Mouse (Mus musculus): ENCODE data around the gene Mob1a. TPM values are rescaled to one million over a fixed set of nuclear protein-coding genes. Genes with fewer than 3 reads are reported as not detected.
A peak's percentile ranks its signal among the peaks of the same experiment; 100 is the strongest.

The Mob1a gene
- polyA plus RNA-seq (2012; rRNA removed), result 39.3 and 41.2 TPM in 2 replicates

GRCm38 (mm10) chr6:83325525-83326393 lies at the start of gene Mob1a, which contains the start of gene Mthfd2:
Gene Mob1a, plus strand, starts transcription at chr6:83326016.
Gene Mthfd2, minus strand, starts transcription at chr6:83325908.
- peak; percentile 52 for DNase-seq (ENCODE audit: low read depth)

DNA sequence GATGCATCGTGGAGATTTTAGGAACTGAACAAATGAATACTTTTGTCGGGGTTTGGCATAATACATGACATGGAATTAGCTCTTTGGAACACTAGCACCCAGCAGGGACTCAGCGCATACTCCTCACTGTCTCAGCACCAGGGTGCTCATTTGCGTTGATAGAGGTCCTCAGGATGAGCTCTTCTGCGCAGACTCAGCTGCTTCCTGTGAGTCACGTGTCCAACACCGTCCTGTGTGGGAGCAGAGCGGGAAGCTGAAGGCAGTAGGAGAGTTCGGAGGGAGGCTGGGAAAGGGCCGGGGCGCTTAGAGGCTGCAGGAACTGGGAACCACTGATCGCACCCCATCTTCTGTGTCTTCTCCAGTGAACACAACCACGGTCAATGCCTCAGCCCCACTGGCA lies 48.7 kb upstream of the Mob1a start:
- no peak for DNase-seq (ENCODE audit: low read depth)

DNA sequence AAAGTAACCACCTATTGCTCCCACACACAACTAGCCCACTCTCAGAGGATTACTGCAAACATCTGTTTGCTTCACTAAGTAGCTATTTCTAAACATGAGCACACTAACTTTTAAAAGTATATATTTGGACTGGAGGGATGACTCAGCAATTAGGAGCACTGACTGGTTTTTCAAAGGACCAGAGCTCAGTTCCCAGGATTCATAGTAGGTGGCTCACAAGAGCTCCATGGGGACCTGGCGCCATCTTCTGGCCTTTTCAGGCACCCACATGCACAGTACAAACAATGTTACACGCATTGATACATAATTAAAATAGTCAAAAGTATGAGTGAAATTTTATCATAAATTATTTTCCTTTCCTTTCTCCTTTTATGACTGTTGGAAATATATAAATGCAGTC lies 46.9 kb upstream of the Mob1a start:
- no peak for DNase-seq (ENCODE audit: low read depth)

GRCm38 (mm10) chr6:83280256-83280955 lies 45.4 kb upstream of the Mob1a start:
- DNase-seq (ENCODE audit: low read depth), result no peak

GRCm38 (mm10) chr6:83300447-83301229 lies 25.2 kb upstream of the Mob1a start:
- DNase-seq (ENCODE audit: low read depth), result no peak

- DNase-seq (ENCODE audit: low read depth), result no peak
Measured at GRCm38 (mm10) chr6:83301294-83301693, 24.5 kb upstream of the Mob1a start.

- peak; percentile 52 for DNase-seq (ENCODE audit: low read depth)
Measured at GRCm38 (mm10) chr6:83302264-83302663, 23.6 kb upstream of the Mob1a start.

DNA sequence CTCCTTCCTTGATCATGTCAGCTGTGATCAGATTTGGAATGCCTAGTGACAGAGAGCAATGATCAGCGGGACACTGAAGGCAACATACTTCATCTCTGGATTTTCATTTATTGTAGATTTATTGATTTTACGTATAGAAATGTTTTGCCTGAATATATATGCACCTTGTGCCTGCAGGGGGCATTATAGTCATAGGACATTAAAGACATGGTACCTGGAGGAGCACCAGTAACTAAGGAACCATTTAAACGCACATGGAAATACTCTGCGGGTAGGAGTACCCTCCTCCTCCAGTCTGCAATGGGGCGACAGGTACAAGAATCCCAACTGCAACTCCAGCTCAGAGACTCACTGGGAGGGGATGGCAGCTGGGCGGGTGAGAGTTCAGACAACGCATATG lies 16.8 kb upstream of the Mob1a start:
- no peak for DNase-seq (ENCODE audit: low read depth)

DNA sequence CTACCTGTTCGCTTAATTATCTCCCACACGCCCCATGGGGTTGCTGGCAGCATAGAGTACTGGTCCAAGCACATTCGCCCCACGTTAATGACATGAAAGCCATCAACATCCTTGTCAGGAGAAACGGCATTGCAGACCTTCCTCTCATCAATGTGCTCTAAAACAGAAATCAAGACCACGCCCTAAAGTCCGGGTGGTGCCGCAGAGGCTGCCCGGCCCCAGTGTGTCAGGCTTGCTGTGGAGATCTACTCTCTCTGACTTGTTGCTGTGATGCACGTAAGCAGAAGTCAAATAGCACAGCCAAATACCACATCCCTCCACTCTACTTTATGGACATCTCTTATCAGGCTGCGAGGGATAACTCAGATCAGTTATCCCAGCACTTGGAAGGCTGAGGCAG lies 14.6 kb upstream of the Mob1a start:
- DNase-seq (ENCODE audit: low read depth), result no peak

- no peak for DNase-seq (ENCODE audit: low read depth)
Measured at GRCm38 (mm10) chr6:83312021-83312420, 13.8 kb upstream of the Mob1a start.

DNA sequence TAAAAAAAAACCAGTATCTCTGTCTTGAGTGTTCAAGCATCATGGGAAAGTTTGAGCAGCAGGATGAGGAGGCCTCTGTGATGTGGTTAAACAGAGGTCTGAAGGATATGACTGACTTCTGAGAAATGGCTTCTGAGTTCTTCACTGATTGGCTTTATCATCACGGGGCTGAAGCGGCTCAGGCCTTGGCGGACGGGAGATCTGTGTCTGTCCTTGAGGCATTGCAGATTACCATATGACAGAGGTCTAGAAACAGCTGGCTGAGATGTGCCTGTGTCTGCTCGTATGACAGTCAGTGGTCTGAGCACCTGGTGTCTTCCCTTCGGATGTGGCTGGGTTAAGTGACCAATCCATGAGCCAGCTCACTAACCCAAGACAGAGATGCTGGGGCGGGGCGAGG lies 13.3 kb upstream of the Mob1a start:
- no peak for DNase-seq (ENCODE audit: low read depth)

DNA sequence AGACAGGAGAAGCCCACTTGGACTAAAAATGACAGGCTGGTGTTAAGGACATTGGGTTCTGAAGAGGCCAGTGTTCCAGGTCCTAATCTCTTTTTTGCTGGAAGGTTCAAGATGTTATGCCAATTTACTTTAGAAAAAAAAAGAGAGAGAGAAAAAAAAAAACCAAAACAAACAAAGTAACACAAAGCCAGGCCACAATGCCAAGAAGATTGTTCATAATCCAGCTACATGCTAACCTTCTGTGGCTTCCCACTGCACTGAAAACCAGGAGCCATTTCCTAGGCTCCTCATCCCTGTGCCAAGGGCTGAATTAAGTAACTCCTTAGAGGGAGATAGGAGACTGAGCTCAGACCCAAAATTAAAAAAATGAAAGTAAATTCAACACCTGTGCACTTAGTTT lies 10.5 kb upstream of the Mob1a start:
- DNase-seq (ENCODE audit: low read depth), result no peak

DNA sequence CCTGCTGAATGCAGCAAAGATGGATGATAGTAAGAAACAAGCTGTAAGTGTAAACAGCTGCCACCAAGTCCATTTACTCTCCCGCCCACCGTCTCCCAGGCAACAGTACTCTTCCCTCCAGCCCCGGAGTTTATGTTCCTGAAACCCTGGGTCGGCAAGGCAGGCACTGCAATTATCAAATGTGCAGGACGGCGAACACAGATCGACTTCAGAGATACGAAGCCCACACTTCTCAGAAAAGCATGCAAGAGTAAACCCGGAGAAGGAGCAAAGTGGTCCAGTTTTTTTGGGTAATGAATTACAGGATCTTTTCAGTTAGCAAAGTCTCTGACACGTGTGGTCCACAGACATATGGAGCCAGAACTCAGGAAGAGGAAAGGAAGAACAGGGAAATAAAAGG lies 9.8 kb upstream of the Mob1a start:
- DNase-seq (ENCODE audit: low read depth), result no peak

GRCm38 (mm10) chr6:83317108-83317741 lies 8.6 kb upstream of the Mob1a start:
- no peak for DNase-seq (ENCODE audit: low read depth)

- no peak for DNase-seq (ENCODE audit: low read depth)
Measured at GRCm38 (mm10) chr6:83321927-83322326, 3.9 kb upstream of the Mob1a start.

- peak; percentile 99 for DNase-seq (ENCODE audit: low read depth)
Measured at GRCm38 (mm10) chr6:83322794-83323193, 3.0 kb upstream of the Mob1a start.

DNA sequence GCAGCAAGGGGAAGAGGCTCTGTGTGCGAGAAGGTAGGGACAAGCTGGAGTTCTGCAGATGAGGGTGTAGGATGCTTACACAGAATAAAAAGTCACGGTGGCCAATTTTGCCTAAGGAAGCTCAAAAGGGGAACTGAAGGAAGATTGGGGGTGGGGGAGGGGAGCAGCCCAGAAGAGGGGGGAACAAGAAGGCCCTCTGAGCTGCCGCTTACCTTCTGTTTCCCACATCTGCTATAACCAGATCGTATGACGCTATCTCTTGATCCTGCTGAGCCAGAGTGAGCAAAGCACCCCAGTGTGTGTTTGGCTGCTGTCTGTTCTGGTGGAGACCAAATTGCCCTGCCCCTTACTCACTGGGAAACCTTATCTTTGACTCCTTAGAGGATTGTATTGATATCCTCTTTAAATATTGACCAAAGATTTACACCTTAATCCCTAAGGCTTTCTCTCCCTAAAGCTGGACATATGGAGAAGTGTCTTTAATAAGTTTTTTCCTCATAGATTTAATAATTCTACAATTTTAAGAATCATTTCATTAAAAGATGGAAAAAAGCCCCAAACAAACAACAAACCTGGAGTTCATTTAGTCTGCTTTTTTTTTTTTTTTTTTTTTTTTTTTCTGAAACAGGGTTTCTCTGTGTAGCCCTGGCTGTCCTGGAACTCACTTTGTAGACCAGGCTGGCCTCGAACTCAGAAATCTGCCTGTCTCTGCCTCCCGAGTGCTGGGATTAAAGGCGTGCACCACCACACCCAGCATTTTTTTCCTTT lies 2.0 kb upstream of the Mob1a start:
- DNase-seq (ENCODE audit: low read depth), result no peak

DNA sequence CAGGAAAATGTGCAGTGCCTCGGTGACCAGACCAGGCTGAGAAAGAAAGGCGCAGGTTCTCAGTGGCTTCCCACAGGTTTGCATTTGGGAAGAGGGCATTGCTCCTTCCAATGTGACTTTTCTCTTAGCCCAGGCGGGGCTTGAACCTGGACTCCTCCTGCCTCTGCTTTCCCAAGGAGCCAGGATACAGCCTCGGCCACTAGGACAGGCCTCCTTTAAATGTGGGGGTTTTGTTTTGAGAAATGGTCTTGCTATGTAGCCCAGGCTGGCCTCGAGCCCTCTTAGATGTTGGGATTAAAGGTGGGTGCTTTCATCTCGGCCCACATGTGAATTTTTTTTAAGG lies 549 bp downstream of the Mob1a start:
- DNase-seq (ENCODE audit: low read depth), result no peak

- no peak for DNase-seq (ENCODE audit: low read depth)
Measured at GRCm38 (mm10) chr6:83326761-83327160, 945 bp downstream of the Mob1a start.

- DNase-seq (ENCODE audit: low read depth), result no peak
Measured at GRCm38 (mm10) chr6:83327591-83328190, 1.9 kb downstream of the Mob1a start.

DNA sequence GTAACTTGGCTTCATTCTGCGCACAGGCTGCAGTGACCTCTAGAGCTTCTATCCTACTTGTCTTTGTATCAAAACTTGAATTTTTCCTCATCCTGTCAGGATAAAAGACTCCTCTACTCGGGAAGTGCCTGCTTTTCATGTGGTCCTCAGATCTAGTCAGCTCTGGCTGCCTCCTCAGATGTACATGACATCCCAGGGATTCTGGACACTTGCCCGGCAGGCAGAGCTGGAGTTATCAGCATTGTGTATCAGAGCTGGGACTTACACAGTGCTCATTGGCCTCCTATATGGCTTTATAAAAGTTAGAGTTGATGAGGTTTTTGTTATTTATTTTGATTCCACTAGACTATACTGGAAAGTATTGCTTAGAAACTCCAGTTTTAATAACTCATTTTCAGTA lies 15.6 kb downstream of the Mob1a start:
- no peak for DNase-seq (ENCODE audit: low read depth)
